Mouse (Mus musculus): ENCODE data around the gene Dbp. TPM values are rescaled to one million over a fixed set of nuclear protein-coding genes. Genes with fewer than 3 reads are reported as not detected.

Dbp gene
- polyA plus RNA-seq, 1 experiment, result 26.2 TPM

DNA sequence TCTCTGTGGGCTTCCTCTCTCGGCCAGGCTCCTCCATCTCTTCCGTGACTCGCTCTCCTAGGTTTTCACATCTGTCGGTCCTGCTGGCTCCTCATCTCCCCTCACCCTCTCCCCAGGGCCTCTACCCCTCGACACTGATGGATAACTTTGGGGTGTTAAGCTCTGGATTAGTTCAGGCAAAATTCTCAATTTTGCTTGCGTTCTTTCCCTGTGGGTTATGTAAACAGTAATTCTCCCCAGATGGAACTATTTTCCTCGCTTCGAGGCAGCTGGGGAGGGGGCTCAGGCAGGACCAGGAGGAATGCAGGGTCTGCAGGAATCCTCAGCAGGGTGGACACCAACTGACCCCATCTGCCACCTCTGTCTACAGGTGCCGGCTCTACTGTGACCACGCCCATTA is 19.1 kb upstream of the Dbp start:
- TF ChIP-seq CEBPB (IDR thresholded peaks at IDR 0.05; ENCODE audit: insufficient read depth, poor library complexity, severe bottlenecking) (no peak), MAX (IDR thresholded peaks at IDR 0.05; ENCODE audit: low read depth) (no peak), SRF (IDR thresholded peaks at IDR 0.05; ENCODE audit: control insufficient read depth, insufficient read length, low read depth) (no peak), USF1 (IDR thresholded peaks at IDR 0.05; ENCODE audit: low read depth) (no peak), REST (IDR thresholded peaks at IDR 0.05; ENCODE audit: insufficient read depth, insufficient read length) (no peak)
- Histone ChIP-seq H3ac (ENCODE audit: control insufficient read depth, insufficient read length) (no peak overlapping the region), H3K79me2 (ENCODE audit: control insufficient read depth, insufficient read depth) (no peaks in the 10 kb centered on the region), H3K36me3 (ENCODE audit: control insufficient read depth, insufficient read depth) (no peaks in the 10 kb centered on the region), H3K27me3 (ENCODE audit: control insufficient read depth, insufficient read depth, insufficient read length) (no peaks in the 10 kb centered on the region), H3K4me2 (ENCODE audit: low read depth) (no peak overlapping the region), H3K4me3 (no peak overlapping the region)

DNA sequence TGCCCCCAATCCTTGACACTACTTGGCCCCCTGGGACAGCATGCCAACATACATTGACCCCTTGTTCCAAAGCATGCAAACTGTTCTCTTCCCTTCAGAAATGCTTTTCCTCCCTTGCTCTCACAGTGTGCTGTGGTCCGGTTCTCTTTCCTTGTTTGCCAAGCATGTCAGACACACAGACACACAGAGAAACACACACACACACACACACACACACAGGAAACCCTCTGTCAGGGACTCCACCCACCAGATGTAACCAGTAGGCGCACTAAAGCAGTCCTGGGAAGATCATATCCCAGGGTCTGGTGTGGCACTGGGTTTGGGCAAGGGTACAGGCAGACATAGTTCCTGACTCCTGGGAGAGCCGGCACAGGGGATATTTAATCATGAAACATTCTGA is 18.0 kb upstream of the Dbp start:
- no peaks in the 10 kb centered on the region for H3K79me2 ChIP-seq (ENCODE audit: control insufficient read depth, insufficient read depth)
- no peak overlapping the region for H3K4me2 ChIP-seq (ENCODE audit: low read depth)
- H3K27me3 ChIP-seq (ENCODE audit: control insufficient read depth, insufficient read depth, insufficient read length), result no peaks in the 10 kb centered on the region

DNA sequence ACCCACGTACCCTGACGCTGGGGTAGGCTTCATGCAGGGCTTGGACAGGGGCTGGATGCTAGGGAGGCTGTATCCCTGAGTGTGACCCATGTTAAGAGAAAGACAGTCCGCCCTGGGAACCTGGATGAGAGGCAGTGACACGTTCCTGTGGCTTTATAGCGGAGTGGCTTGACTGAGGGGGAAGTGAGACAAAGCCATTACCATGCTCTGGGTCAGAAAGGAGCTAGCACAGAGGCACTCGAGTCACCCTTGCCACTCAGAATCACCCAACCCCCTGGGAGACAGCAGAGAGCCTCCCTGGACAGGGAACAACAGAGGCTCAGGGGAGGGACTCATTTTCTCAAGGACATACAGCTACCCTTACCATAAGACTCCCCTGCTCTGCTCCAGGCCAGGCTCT is 15.8 kb upstream of the Dbp start:
- no peak overlapping the region for H3K4me3 ChIP-seq
- no peaks in the 10 kb centered on the region for H3K36me3 ChIP-seq (ENCODE audit: control insufficient read depth, insufficient read depth)
- TF ChIP-seq E2F4 (IDR thresholded peaks at IDR 0.05; ENCODE audit: insufficient read depth) (no peak), MYOG (IDR thresholded peaks at IDR 0.05; ENCODE audit: control insufficient read depth in 1 of 3, insufficient read depth in 1 of 3, insufficient read length in 2 of 3, low read depth in 2 of 3) (no peak), POLR2AphosphoS2 (IDR thresholded peaks at IDR 0.05; ENCODE audit: insufficient read length, low read depth) (no peak), POLR2A (IDR thresholded peaks at IDR 0.05; ENCODE audit: insufficient read length, low read depth) (no peak), MYOD1 (IDR thresholded peaks at IDR 0.05; ENCODE audit: control insufficient read depth in 1 of 3, insufficient read length in 2 of 3, low read depth in 2 of 3) (no peak), USF1 (IDR thresholded peaks at IDR 0.05; ENCODE audit: low read depth) (no peak), SRF (IDR thresholded peaks at IDR 0.05; ENCODE audit: control insufficient read depth, insufficient read length, low read depth) (no peak)
- no peaks in the 10 kb centered on the region for H3K79me2 ChIP-seq (ENCODE audit: control insufficient read depth, insufficient read depth)
- H3ac ChIP-seq (ENCODE audit: control insufficient read depth, insufficient read length), result no peak overlapping the region
- no peak overlapping the region for H3K4me2 ChIP-seq (ENCODE audit: low read depth)
- H3K27me3 ChIP-seq (ENCODE audit: control insufficient read depth, insufficient read depth, insufficient read length), result no peaks in the 10 kb centered on the region

More for the DNA sequence above, 18.0 kb upstream of the Dbp start:
- H3K4me3 ChIP-seq, result no peak overlapping the region
- no peak overlapping the region for H3ac ChIP-seq (ENCODE audit: control insufficient read depth, insufficient read length)
- TF ChIP-seq E2F4 (IDR thresholded peaks at IDR 0.05; ENCODE audit: insufficient read depth) (no peak), MYOD1 (IDR thresholded peaks at IDR 0.05; ENCODE audit: control insufficient read depth in 1 of 3, insufficient read length in 2 of 3, low read depth in 2 of 3) (no peak), USF1 (IDR thresholded peaks at IDR 0.05; ENCODE audit: low read depth) (no peak), SRF (IDR thresholded peaks at IDR 0.05; ENCODE audit: control insufficient read depth, insufficient read length, low read depth) (no peak), TCF12 (IDR thresholded peaks at IDR 0.05; ENCODE audit: insufficient read depth, poor library complexity, severe bottlenecking) (no peak), TCF3 (IDR thresholded peaks at IDR 0.05; ENCODE audit: insufficient read length, low read depth) (no peak), POLR2A (IDR thresholded peaks at IDR 0.05; ENCODE audit: insufficient read length, low read depth) (no peak), CEBPB (IDR thresholded peaks at IDR 0.05; ENCODE audit: insufficient read depth, poor library complexity, severe bottlenecking) (no peak), REST (IDR thresholded peaks at IDR 0.05; ENCODE audit: insufficient read depth, insufficient read length) (no peak), POLR2AphosphoS2 (IDR thresholded peaks at IDR 0.05; ENCODE audit: insufficient read length, low read depth) (no peak), MAX (IDR thresholded peaks at IDR 0.05; ENCODE audit: low read depth) (no peak), MYOG (IDR thresholded peaks at IDR 0.05; ENCODE audit: control insufficient read depth in 1 of 3, insufficient read depth in 1 of 3, insufficient read length in 2 of 3, low read depth in 2 of 3) (no peak)
- no peaks in the 10 kb centered on the region for H3K36me3 ChIP-seq (ENCODE audit: control insufficient read depth, insufficient read depth)

DNA sequence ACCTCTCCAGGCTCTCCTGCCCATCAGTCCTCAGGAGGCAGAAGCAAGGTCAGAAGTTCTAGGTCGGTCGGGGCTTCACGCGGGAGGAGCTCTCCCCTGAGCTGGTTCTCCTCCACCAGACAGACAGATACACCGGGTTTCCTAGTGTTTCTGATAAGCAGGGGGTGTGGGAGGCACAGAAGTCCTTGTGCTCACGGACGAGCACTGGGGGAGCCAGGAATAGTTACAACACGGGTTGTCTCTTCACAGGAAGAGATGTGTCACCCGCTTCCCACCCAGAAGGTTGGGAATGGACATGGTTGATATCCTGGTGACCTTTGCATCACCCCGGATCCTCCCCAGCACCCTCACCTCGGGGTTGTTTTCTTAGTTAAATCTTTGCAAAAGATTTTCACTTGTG is 15.1 kb upstream of the Dbp start:
- no peak overlapping the region for H3ac ChIP-seq (ENCODE audit: control insufficient read depth, insufficient read length)
- no peak overlapping the region for H3K4me3 ChIP-seq
- TF ChIP-seq POLR2A (IDR thresholded peaks at IDR 0.05; ENCODE audit: insufficient read length, low read depth) (no peak), TCF3 (IDR thresholded peaks at IDR 0.05; ENCODE audit: insufficient read length, low read depth) (no peak)
- H3K27me3 ChIP-seq (ENCODE audit: control insufficient read depth, insufficient read depth, insufficient read length), result no peaks in the 10 kb centered on the region
- H3K79me2 ChIP-seq (ENCODE audit: control insufficient read depth, insufficient read depth), result no peaks in the 10 kb centered on the region
- no peaks in the 10 kb centered on the region for H3K36me3 ChIP-seq (ENCODE audit: control insufficient read depth, insufficient read depth)
- H3K4me2 ChIP-seq (ENCODE audit: low read depth), result no peak overlapping the region

DNA sequence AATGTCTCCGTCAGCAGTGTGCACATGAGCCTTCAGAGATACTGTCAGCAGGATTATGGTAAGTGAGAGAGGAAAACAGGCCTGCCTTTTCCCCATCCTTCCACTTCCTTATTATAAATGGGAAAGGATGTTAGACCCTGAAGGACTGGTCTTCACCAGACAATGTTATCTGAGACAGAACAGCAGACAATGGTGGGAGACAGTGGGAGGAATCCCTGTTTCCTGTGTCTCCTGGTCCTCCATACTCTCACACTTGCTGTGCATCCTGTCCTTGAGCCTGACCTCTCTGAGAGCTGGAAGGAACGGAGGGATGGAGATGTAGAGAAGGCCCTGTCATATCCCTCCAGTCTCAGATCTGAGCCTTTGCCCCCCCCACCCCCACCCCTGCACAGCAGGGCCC is 12.5 kb upstream of the Dbp start:
- Histone ChIP-seq H3K4me2 (ENCODE audit: low read depth) (no peak overlapping the region), H3K36me3 (ENCODE audit: control insufficient read depth, insufficient read depth) (no peaks in the 10 kb centered on the region), H3K4me3 (no peak overlapping the region), H3K27me3 (ENCODE audit: control insufficient read depth, insufficient read depth, insufficient read length) (no peaks in the 10 kb centered on the region), H3ac (ENCODE audit: control insufficient read depth, insufficient read length) (no peak overlapping the region), H3K79me2 (ENCODE audit: control insufficient read depth, insufficient read depth) (no peaks in the 10 kb centered on the region)
- TF ChIP-seq MYOG (IDR thresholded peaks at IDR 0.05; ENCODE audit: control insufficient read depth in 1 of 3, insufficient read depth in 1 of 3, insufficient read length in 2 of 3, low read depth in 2 of 3), result no peak
- no peak for TF ChIP-seq POLR2A (IDR thresholded peaks at IDR 0.05; ENCODE audit: insufficient read length, low read depth)
- no peak for TF ChIP-seq REST (IDR thresholded peaks at IDR 0.05; ENCODE audit: insufficient read depth, insufficient read length)
- TF ChIP-seq CEBPB (IDR thresholded peaks at IDR 0.05; ENCODE audit: insufficient read depth, poor library complexity, severe bottlenecking), result no peak
- TF ChIP-seq USF1 (IDR thresholded peaks at IDR 0.05; ENCODE audit: low read depth), result no peak
- TF ChIP-seq MAX (IDR thresholded peaks at IDR 0.05; ENCODE audit: low read depth), result no peak
- TF ChIP-seq TCF12 (IDR thresholded peaks at IDR 0.05; ENCODE audit: insufficient read depth, poor library complexity, severe bottlenecking), result no peak
- TF ChIP-seq MYOD1 (IDR thresholded peaks at IDR 0.05; ENCODE audit: control insufficient read depth in 1 of 3, insufficient read length in 2 of 3, low read depth in 2 of 3), result no peak
- no peak for TF ChIP-seq POLR2AphosphoS2 (IDR thresholded peaks at IDR 0.05; ENCODE audit: insufficient read length, low read depth)
- no peak for TF ChIP-seq TCF3 (IDR thresholded peaks at IDR 0.05; ENCODE audit: insufficient read length, low read depth)
- no peak for TF ChIP-seq E2F4 (IDR thresholded peaks at IDR 0.05; ENCODE audit: insufficient read depth)
- TF ChIP-seq SRF (IDR thresholded peaks at IDR 0.05; ENCODE audit: control insufficient read depth, insufficient read length, low read depth), result no peak

Data from myocyte (in vitro differentiated cells).